Comparison of ENCODE assay signal across 9 mouse cellular contexts in the genomic region with DNA sequence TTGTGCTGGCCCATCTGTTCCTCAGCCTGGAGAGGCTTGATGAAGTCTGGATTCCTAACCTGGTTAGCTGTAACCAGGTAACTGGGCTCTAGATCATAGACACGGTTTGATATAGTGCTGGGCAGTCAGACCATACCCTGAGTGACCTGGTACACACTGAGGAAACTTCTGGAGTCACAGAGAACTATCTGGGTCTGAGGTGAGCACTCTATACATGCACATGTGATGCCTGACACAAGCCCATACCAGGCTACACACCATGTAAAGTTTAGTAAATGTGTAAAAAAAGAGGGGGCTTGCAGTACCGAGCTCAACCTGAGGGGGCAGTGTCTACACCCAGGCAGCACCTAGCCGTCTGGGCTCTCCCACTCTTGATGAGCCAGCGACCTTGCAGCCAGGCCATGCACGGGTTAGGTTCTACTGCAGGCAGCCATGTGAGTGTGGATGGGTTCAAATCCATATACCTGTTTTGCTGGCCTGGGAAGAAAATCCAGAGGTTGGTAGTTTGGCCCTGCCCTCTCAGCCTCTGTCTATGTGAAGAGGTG.
DNase-seq lines count a peak whose midpoint lies in the region; TF ChIP-seq lines count a peak whose summit lies in the region.
"Had no signal": no experiment of that assay in that cellular context is flagged by ENCODE, and none has a peak within 500 bp of the region (broad histone marks: within the 10 kb centered on the region; RNA-seq: fewer than 3 reads in every experiment).

No protein-coding gene starts in this region.

- intact Hi-C loops in left cerebral cortex, adult 2 months (cut with DNase I) = loop anchor here (5.0 kb wide), 1 partner anchor 91 kb away; no protein-coding TSS in a partner anchor

- no peak overlapping the region for H3K4me3 ChIP-seq in left cerebral cortex, adult 2 months
- H3K4me3 ChIP-seq in cortical plate, adult 2 months (ENCODE audit: insufficient read depth, low read length) = no peak overlapping the region
- H3K4me3 ChIP-seq: erythroblast, embryonic 14.5 days had no signal

- TF ChIP-seq POLR2A in cortical plate, adult 2 months (IDR thresholded peaks at IDR 0.05; ENCODE audit: extremely low read depth, insufficient read depth, low read length) = no peak

- H3K27ac ChIP-seq in left cerebral cortex, adult 2 months = no peak overlapping the region
- H3K27ac ChIP-seq in cortical plate, adult 2 months (ENCODE audit: insufficient read depth, low read length) = no peak overlapping the region

- DNase-seq in left cerebral cortex, adult 2 months (ENCODE audit: extremely low spot score in 1 of 2, low spot score in 2 of 2) = peak; percentile 46 to 60
- no peak for DNase-seq in left cerebral cortex, adult 11 months (ENCODE audit: low spot score)
- DNase-seq in adrenal gland, adult 18-20 months (ENCODE audit: low spot score in 2 of 2) = peak; percentile 52 to 65
- DNase-seq in heart, postnatal 4 days = peak; percentile 77
- DNase-seq in layer of hippocampus, postnatal 25 days (ENCODE audit: extremely low spot score in 1 of 2, low spot score in 1 of 2) = peak; percentile 42 to 75
- DNase-seq in mesoderm, embryonic 11.5 days (ENCODE audit: low read depth, low spot score) = peak; percentile 74
- DNase-seq in thymus, adult 18-20 months = peak; percentile 18 to 21

- H3K4me1 ChIP-seq in cortical plate, adult 2 months (ENCODE audit: control insufficient read depth, insufficient read depth, low read length) = no peaks in the 10 kb centered on the region

- peak; percentile 99 for TF ChIP-seq CTCF in left cerebral cortex, adult 2 months (IDR thresholded peaks at IDR 0.05)
- TF ChIP-seq CTCF in cortical plate, adult 2 months (IDR thresholded peaks at IDR 0.05; ENCODE audit: extremely low read depth, insufficient read depth, low read length) = peak; percentile 93
